Mouse (Mus musculus): ENCODE measurements around the gene Cfap97. TPM values are rescaled to one million over a fixed set of nuclear protein-coding genes. Genes with fewer than 3 reads are reported as not detected.

Gene Cfap97
- total and polyA plus RNA-seq, 3 experiments: 11.8 to 20.9 (median 14.4) TPM

GRCm38 (mm10) chr8:46141688-46142087 lies 9.9 kb upstream of the Cfap97 start:
- Histone ChIP-seq H3K4me1 (ENCODE audit: control insufficient read depth in 1 of 2, insufficient read depth in 2 of 2) (peaks cover 16 to 30% of the 10 kb centered on the region in 2 experiments), H3K9ac (ENCODE audit: insufficient read depth, low read depth) (no peak overlapping the region), H3K9me3 (replicated peaks; ENCODE audit: low read length) (no peaks in the 10 kb centered on the region), H3K27me3 (replicated peaks) (no peaks in the 10 kb centered on the region), H3K36me3 (replicated peaks in 1 of 2; ENCODE audit: control insufficient read depth in 1 of 2, insufficient read depth in 1 of 2, low read length in 1 of 2) (no peaks in the 10 kb centered on the region), H3K4me3 (replicated peaks in 1 of 3; ENCODE audit: low read depth in 2 of 3, low read length in 2 of 3, poor library complexity in 1 of 3) (no peak overlapping the region), H3K27ac (ENCODE audit: insufficient read depth, low read depth) (no peak overlapping the region), H3K4me2 (ENCODE audit: insufficient read depth, low read depth, poor library complexity, severe bottlenecking) (no peak overlapping the region), H3K79me2 (replicated peaks; ENCODE audit: control insufficient read depth, extremely low read depth, insufficient read depth, poor library complexity, severe bottlenecking) (no peaks in the 10 kb centered on the region)
- in situ Hi-C loops (cut with MboI; ENCODE audit: low pct_ligation_motif_present, low pct_unique_long_range_greater_than_20kb, low sequenced_read_pairs) (no loop called here), dilution Hi-C loops (cut with MboI; ENCODE audit: extremely low pct_ligation_motif_present, extremely low pct_unique_long_range_greater_than_20kb, low sequenced_read_pairs) (no loop called here)
- no peak for TF ChIP-seq ZMIZ1 (IDR thresholded peaks at IDR 0.05; ENCODE audit: low read depth, low read length)
- TF ChIP-seq ZC3H11A (IDR thresholded peaks at IDR 0.05; ENCODE audit: low read depth, low read length): no peak
- DNase-seq (ENCODE audit: extremely low read depth): no peak

DNA sequence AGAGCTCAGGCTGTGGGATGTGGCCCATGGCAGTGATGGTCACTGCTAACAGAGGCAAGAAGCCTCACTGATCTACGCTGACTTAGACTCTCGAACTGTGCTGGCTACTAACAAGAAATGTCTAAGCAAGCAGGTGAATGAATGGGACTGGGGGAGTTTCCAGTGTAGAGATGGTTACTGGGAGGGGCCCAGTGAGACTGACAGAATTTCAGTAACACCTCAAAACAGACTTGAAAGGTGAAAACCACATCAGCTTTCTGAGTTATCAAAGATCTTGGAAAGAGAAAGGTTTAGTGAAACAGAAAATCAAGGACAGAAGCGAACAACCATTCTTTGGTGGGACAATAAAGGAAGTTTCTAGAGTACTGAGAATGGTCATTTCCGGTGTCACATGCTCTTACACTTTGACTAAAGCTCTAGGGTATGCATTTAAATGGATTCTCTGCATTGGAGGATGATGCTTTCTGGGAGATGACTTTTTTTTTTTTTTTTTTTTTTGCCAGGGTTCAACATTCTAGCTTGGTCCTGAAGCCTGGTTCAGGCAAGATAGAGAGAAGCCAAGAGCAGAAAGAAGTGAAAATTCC lies 9.0 kb upstream of the Cfap97 start:
- peaks cover 0 to under 1% of the 10 kb centered on the region in 2 experiments for H3K36me3 ChIP-seq (replicated peaks in 1 of 2; ENCODE audit: control insufficient read depth in 1 of 2, insufficient read depth in 1 of 2, low read length in 1 of 2)
- in situ Hi-C loops (cut with MboI; ENCODE audit: low pct_ligation_motif_present, low pct_unique_long_range_greater_than_20kb, low sequenced_read_pairs) (no loop called here), dilution Hi-C loops (cut with MboI; ENCODE audit: extremely low pct_ligation_motif_present, extremely low pct_unique_long_range_greater_than_20kb, low sequenced_read_pairs) (no loop called here)
- no peak overlapping the region for H3K4me3 ChIP-seq (replicated peaks in 1 of 3; ENCODE audit: low read depth in 2 of 3, low read length in 2 of 3, poor library complexity in 1 of 3)
- no peak overlapping the region for H3K27ac ChIP-seq (ENCODE audit: insufficient read depth, low read depth)
- TF ChIP-seq ZKSCAN1 (IDR thresholded peaks at IDR 0.05; ENCODE audit: borderline replicate concordance, low read depth, low read length): no peak
- no peak for TF ChIP-seq SMC3 (IDR thresholded peaks at IDR 0.05; ENCODE audit: low read depth, low read length)
- peak; percentile 68; the same call in 1 of the 2 replicates for TF ChIP-seq ZNF384 (IDR thresholded peaks at IDR 0.05; ENCODE audit: low read depth, low read length)
- no peak for TF ChIP-seq USF1 (IDR thresholded peaks at IDR 0.05; ENCODE audit: low read depth, low read length)
- H3K4me2 ChIP-seq (ENCODE audit: insufficient read depth, low read depth, poor library complexity, severe bottlenecking): peak overlapping the region; percentile 70
- no peak for DNase-seq (ENCODE audit: extremely low read depth)
- H3K9me3 ChIP-seq (replicated peaks; ENCODE audit: low read length): no peaks in the 10 kb centered on the region
- H3K27me3 ChIP-seq (replicated peaks): no peaks in the 10 kb centered on the region
- no peaks in the 10 kb centered on the region for H3K79me2 ChIP-seq (replicated peaks; ENCODE audit: control insufficient read depth, extremely low read depth, insufficient read depth, poor library complexity, severe bottlenecking)
- no peak overlapping the region for H3K9ac ChIP-seq (ENCODE audit: insufficient read depth, low read depth)
- H3K4me1 ChIP-seq (ENCODE audit: control insufficient read depth in 1 of 2, insufficient read depth in 2 of 2): peaks cover 16 to 30% of the 10 kb centered on the region in 2 experiments

DNA sequence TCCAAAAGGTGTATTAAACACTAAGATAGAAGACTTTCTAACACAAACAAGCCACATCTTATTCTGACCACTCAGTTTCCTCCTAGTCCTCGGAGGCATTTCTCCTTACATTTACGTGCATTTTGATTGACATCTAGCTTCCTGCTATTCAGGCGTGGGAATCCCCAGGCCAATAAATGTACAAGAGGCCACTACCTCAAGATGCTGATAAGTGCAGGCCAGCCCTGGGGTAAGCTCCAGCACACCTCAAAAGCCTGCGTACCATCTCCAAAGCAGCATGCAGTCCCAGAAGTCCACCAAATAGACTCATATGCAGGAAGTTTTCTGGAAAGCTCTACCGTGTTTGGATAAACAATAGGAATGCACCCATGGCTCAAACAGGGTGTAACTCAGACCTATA lies 8.1 kb upstream of the Cfap97 start:
- H3K4me2 ChIP-seq (ENCODE audit: insufficient read depth, low read depth, poor library complexity, severe bottlenecking): peak overlapping the region; percentile 32; the same call in 1 of the 2 replicates
- peaks cover 16 to 30% of the 10 kb centered on the region in 2 experiments for H3K4me1 ChIP-seq (ENCODE audit: control insufficient read depth in 1 of 2, insufficient read depth in 2 of 2)
- H3K4me3 ChIP-seq (replicated peaks in 1 of 3; ENCODE audit: low read depth in 2 of 3, low read length in 2 of 3, poor library complexity in 1 of 3): no peak overlapping the region
- DNase-seq (ENCODE audit: extremely low read depth): no peak
- H3K79me2 ChIP-seq (replicated peaks; ENCODE audit: control insufficient read depth, extremely low read depth, insufficient read depth, poor library complexity, severe bottlenecking): no peaks in the 10 kb centered on the region
- no peaks in the 10 kb centered on the region for H3K9me3 ChIP-seq (replicated peaks; ENCODE audit: low read length)
- no peak overlapping the region for H3K27ac ChIP-seq (ENCODE audit: insufficient read depth, low read depth)
- H3K27me3 ChIP-seq (replicated peaks): no peaks in the 10 kb centered on the region
- in situ Hi-C loops (cut with MboI; ENCODE audit: low pct_ligation_motif_present, low pct_unique_long_range_greater_than_20kb, low sequenced_read_pairs): no loop called here
- no peak overlapping the region for H3K9ac ChIP-seq (ENCODE audit: insufficient read depth, low read depth)
- dilution Hi-C loops (cut with MboI; ENCODE audit: extremely low pct_ligation_motif_present, extremely low pct_unique_long_range_greater_than_20kb, low sequenced_read_pairs): no loop called here
- no peak for TF ChIP-seq USF2 (conservative IDR thresholded peaks at IDR 0.05; ENCODE audit: low read depth, low read length)
- TF ChIP-seq GABPA (IDR thresholded peaks at IDR 0.05; ENCODE audit: insufficient replicate concordance, low read depth, low read length): no peak
- no peak for TF ChIP-seq MXI1 (IDR thresholded peaks at IDR 0.05; ENCODE audit: low read depth, low read length)
- no peak for TF ChIP-seq EP300 (IDR thresholded peaks at IDR 0.05; ENCODE audit: low read length)
- no peak for TF ChIP-seq KAT2A (IDR thresholded peaks at IDR 0.05; ENCODE audit: insufficient replicate concordance, low read length)
- TF ChIP-seq NELFE (IDR thresholded peaks at IDR 0.05; ENCODE audit: low read depth, low read length): no peak
- TF ChIP-seq USF1 (IDR thresholded peaks at IDR 0.05; ENCODE audit: low read depth, low read length): no peak
- no peak for TF ChIP-seq CHD1 (IDR thresholded peaks at IDR 0.05; ENCODE audit: low read depth, low read length)
- no peak for TF ChIP-seq MEF2A (IDR thresholded peaks at IDR 0.05; ENCODE audit: borderline replicate concordance, low read depth, low read length)
- no peak for TF ChIP-seq HCFC1 (IDR thresholded peaks at IDR 0.05; ENCODE audit: low read depth, low read length)
- no peak for TF ChIP-seq CHD2 (IDR thresholded peaks at IDR 0.05; ENCODE audit: low read length)
- TF ChIP-seq POLR2AphosphoS2 (IDR thresholded peaks at IDR 0.05; ENCODE audit: low read depth, low read length): no peak
- no peak for TF ChIP-seq ZMIZ1 (IDR thresholded peaks at IDR 0.05; ENCODE audit: low read depth, low read length)
- TF ChIP-seq MAZ (IDR thresholded peaks at IDR 0.05; ENCODE audit: low read depth, low read length): no peak
- TF ChIP-seq JUN (IDR thresholded peaks at IDR 0.05; ENCODE audit: insufficient read depth, low read depth, low read length): no peak
- H3K36me3 ChIP-seq (replicated peaks in 1 of 2; ENCODE audit: control insufficient read depth in 1 of 2, insufficient read depth in 1 of 2, low read length in 1 of 2): peaks cover 0 to 3% of the 10 kb centered on the region in 2 experiments
